Mouse (Mus musculus) intestine, embryonic 16.5 days (tissue): ENCODE data around the gene Lrrn4cl. TPM values are rescaled to one million over a fixed set of nuclear protein-coding genes. Genes with fewer than 3 reads are reported as not detected.
"Not testable (repeated sequence)": the region's sequence is repeated elsewhere in the genome, so short reads cannot be mapped to it uniquely, and the experiment has no call there.

Experiments
- ATAC-seq: fragments of 200-750 bp; cut with Nextera tagmentation; 2 replicates; pipeline ENCODE4 v1.8.0; 2017; ENCODE audit warnings: moderate TSS enrichment, moderate library complexity
- H3K27ac ChIP-seq: fragments of 300-500 bp; sonication (generic); 2 replicates; pipeline ENCODE4 v1.5.1; 2014; ENCODE audit warnings: mild to moderate bottlenecking, low read length
- H3K27me3 ChIP-seq: fragments of 300-500 bp; sonication (generic); replicated peaks from 2 replicates; pipeline ENCODE4 v1.6.1; 2014; ENCODE audit warnings: low read length, control low read depth, mixed read lengths; ENCODE audit not compliant: control insufficient read depth, insufficient read depth
- H3K36me3 ChIP-seq: fragments of 300-500 bp; sonication (generic); 2 replicates; pipeline ENCODE4 v1.6.1; 2014; ENCODE audit warnings: low read length, control low read depth; ENCODE audit not compliant: control insufficient read depth, insufficient read depth
- H3K4me1 ChIP-seq: fragments of 300-500 bp; sonication (generic); 2 replicates; pipeline ENCODE4 v1.6.1; 2014; ENCODE audit warnings: low read length, control low read depth, mixed read lengths; ENCODE audit not compliant: control insufficient read depth, insufficient read depth
- H3K4me2 ChIP-seq: fragments of 300-500 bp; sonication (generic); 2 replicates; pipeline ENCODE4 v1.6.1; 2014; ENCODE audit warnings: low read depth, low read length, control low read depth
- H3K4me3 ChIP-seq: fragments of 300-500 bp; sonication (generic); 2 replicates; pipeline ENCODE4 v1.5.1; 2014; ENCODE audit warnings: mild to moderate bottlenecking, low read length
- H3K9ac ChIP-seq: fragments of 300-500 bp; sonication (generic); 2 replicates; pipeline ENCODE4 v1.6.1; 2014; ENCODE audit warnings: low read depth, low read length
- H3K9me3 ChIP-seq: fragments of 300-500 bp; sonication (generic); 2 replicates; pipeline ENCODE4 v1.6.1; 2016; ENCODE audit warnings: low read length, control low read depth; ENCODE audit not compliant: control insufficient read depth
- WGBS: fragments of 180-500 bp; shearing (Covaris S2); extraction: QIAGEN DNeasy Blood & Tissue Kit; methylation state at CpG from one replicate; pipeline ENCODE4 v1.1.7; 2014; 5-methylcytosine and 5-hydroxymethylcytosine counted together
- polyA plus RNA-seq: library from polyadenylated mRNA; unstranded; fragments of >200 nt; fragmentation: Nextera tagmentation; extraction: Ambion mirVana; gene quantifications from 2 replicates; pipeline ENCODE4 v1.2.1, GENCODE M21; 2015

Lrrn4cl gene
- polyA plus RNA-seq, 1 experiment from 2014 or later: 1.7 TPM

DNA sequence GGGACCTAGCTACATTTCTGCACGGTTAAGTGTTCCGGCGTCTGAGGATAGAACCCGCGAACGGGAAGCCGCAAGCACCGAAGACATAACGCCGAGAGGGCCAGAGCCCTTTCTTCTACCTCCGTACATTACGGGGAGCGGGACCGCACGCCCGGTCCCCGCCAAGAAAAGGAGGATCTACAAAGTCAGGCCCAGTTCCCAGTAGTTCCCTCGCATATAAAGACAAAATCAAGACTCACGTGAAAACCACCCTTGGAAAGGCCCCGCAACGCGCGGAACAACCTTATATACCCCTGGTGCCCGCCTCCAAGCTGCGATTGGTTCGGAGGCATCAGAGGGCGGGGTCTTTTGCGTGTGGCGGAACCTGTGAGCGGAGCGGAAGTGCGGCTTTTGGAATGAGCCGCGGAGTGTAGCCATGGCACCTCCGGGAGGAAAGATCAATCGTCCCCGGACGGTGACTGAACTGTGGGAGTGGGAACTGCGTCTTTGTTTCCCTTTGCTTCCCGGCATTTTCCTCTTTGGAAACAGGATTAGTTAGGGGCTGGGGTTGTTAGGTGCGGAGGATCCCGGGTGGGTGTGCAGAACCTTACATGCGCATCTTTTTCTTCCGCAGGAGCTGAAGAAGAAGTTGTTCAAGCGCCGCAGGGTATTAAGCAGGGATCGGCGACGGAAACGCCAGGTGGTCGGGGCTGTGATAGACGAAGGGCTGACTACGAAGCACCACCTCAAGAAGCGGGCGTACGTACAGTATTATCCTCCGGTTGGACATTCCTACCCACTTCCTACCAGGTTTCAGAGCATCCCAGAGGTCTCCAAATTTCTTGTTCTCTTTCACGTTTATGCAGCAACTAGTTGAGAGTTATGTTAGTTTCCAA is 38.2 kb downstream of the Lrrn4cl start, which contains the start of the genes 1810009A15Rik and Gm49416:
Gene 1810009A15Rik (plus strand): TSS at position 343 of the 875 bp plus-strand sequence.
Gene Gm49416 (plus strand): TSS at position 416 of the 875 bp plus-strand sequence.
- under 1% methylated on average over 58 of the region's 58 CpGs for WGBS
- H3K9ac ChIP-seq: peak within 1 kb of the TSS; percentile 81
- H3K4me2 ChIP-seq: peak within 1 kb of the TSS; percentile 75
- H3K27me3 ChIP-seq: no peaks in the 10 kb centered on the region
- peak within 1 kb of the TSS; percentile 70 for H3K4me3 ChIP-seq
- peak; percentile 94 for ATAC-seq
- peaks cover 4% of the 10 kb centered on the region for H3K36me3 ChIP-seq
- no peaks in the 10 kb centered on the region for H3K9me3 ChIP-seq
- peaks cover 10% of the 10 kb centered on the region; the same call in 1 of the 2 replicates for H3K4me1 ChIP-seq
- peak within 1 kb of the TSS; percentile 89 for H3K27ac ChIP-seq

DNA sequence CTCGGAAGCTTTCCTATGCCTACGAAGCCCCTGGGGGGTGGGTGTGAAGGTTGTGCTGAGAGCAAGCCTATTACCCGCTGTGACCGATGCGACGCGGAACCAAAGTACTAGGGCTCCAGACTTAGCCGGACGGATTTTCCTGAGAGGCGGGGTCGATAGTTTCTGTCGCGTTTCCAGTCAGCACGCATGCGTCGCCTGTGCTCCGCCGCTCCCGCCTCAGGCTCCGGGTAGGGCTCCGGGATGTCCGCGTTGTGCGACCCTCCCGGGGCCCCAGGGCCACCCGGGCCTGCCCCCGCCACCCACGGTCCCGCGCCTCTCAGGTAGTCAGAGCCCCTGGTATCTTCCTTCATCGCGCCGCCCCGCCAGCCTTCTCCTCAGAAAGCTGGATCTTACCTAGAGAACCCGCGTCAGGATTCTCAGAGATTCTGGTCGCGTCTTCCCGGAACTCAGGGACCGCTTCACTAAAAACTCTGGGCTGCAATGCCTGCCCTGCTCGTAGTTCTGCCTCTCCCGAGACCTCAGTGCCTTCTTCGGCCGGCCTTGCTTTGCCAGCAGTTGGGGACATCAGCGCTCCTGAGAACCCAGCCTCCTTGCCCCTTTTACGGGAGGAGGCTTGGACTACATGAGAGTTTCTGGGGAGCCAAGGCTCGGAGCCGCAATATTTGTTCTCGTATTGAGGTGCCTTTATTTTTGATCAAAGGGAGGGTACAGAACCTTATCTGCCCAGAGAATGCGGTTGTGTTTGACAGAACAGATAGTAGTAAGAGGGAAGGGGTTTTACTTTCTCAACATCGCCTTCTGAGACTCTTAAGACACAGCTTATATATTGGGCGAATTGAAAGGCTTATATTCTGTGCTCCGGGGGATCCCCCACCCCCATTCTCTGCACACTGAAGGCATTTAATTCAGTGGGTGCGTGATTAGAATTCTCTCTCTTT is 42.5 kb downstream of the Lrrn4cl start, which contains the start of gene Ints5:
Gene Ints5 (plus strand): TSS at position 177 of the 938 bp plus-strand sequence.
- H3K36me3 ChIP-seq: peaks cover 7% of the 10 kb centered on the region
- H3K27me3 ChIP-seq: no peaks in the 10 kb centered on the region
- 3% methylated on average over 54 of the region's 54 CpGs for WGBS
- H3K27ac ChIP-seq: peak within 1 kb of the TSS; percentile 89
- H3K4me2 ChIP-seq: peak within 1 kb of the TSS; percentile 60
- H3K9ac ChIP-seq: peak within 1 kb of the TSS; percentile 98
- peaks cover 19% of the 10 kb centered on the region for H3K4me1 ChIP-seq
- no peaks in the 10 kb centered on the region for H3K9me3 ChIP-seq
- peak within 1 kb of the TSS; percentile 95 for H3K4me3 ChIP-seq
- peak; percentile 49 for ATAC-seq

GRCm38 (mm10) chr19:8895397-8895960 is 44.9 kb downstream of the Lrrn4cl start:
- Histone ChIP-seq H3K4me3 (no peak overlapping the region), H3K9me3 (no peaks in the 10 kb centered on the region), H3K36me3 (peaks cover 5% of the 10 kb centered on the region), H3K4me2 (no peak overlapping the region), H3K27ac (no peak overlapping the region), H3K4me1 (peaks cover 26% of the 10 kb centered on the region), H3K27me3 (no peaks in the 10 kb centered on the region), H3K9ac (0 out of 2 replicates have a peak overlapping the region, but pooled peaks have one; percentile 11)
- ATAC-seq: no peak
- WGBS: 89% methylated on average over 9 of the region's 9 CpGs

DNA sequence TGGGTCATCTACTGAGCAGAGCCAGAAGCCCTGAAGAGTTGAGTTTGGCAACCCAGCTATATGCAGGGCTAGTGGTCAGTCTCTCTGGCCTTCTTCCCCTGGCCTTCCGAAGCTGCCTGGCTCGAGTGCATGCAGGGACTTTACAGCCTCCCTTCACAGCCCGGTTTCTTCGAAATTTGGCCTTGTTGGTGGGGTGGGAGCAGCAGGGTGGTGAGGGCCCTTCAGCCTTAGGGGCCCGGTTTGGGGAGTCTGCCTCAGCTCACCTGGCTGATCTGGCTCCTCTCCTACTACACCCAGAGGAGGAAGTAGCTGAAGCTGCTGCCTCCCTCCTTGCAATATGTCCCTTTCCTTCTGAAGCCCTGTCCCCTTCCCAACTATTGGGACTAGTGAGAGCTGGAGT is 45.7 kb downstream of the Lrrn4cl start:
- not testable (repeated sequence) for H3K9me3 ChIP-seq, H3K36me3 ChIP-seq, ATAC-seq, H3K27me3 ChIP-seq, H3K4me3 ChIP-seq, H3K4me2 ChIP-seq
- H3K4me1 ChIP-seq: peaks cover 26% of the 10 kb centered on the region
- 0 out of 2 replicates have a peak overlapping the region, but pooled peaks have one; percentile 23 for H3K27ac ChIP-seq
- 75% methylated on average over 5 of the region's 5 CpGs for WGBS
- H3K9ac ChIP-seq: 0 out of 2 replicates have a peak overlapping the region, but pooled peaks have one; percentile 11

GRCm38 (mm10) chr19:8897211-8897864 is 46.8 kb downstream of the Lrrn4cl start:
- Histone ChIP-seq H3K9ac (peak overlapping the region; percentile 58), H3K4me3 (peak overlapping the region; percentile 78), H3K4me1 (peaks cover 24% of the 10 kb centered on the region), H3K27ac (peak overlapping the region; percentile 88), H3K4me2 (peak overlapping the region; percentile 57)
- not testable (repeated sequence) for H3K9me3 ChIP-seq, H3K36me3 ChIP-seq, H3K27me3 ChIP-seq
- peak; percentile 58 for ATAC-seq
- 20% methylated on average over 21 of the region's 21 CpGs for WGBS

DNA sequence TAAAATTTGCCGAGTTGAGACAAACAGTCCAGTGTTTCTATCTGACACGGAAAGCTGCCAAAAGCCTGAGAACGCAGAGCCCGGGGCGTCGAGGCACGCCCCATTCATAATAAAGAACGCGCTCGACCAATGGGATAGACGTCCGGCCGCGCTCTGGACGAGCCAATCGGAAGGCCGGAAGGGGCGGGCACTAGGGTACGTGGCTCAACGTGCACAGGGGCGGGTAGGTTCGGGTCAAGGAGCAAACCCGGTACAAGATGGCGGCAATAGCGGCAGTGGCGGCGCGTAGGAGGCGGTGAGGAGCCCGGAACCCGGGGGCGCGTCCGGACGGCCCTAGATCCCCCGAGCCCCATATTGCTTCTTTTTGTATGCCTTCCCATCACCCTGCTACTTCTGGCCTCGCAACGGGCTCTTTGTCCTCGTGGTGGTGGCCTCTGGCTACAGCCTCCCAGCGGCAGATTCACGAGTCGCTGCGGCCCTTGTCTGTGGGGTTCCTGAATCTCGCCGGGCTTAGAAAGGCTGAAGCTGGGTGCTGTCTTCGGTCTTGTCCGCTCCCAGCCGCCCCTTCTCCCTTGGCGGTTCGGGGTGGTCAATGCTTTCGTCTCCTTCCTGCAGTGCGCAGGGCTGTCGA is 47.4 kb downstream of the Lrrn4cl start, which contains the start of gene Ganab:
Gene Ganab (plus strand): TSS at position 207 of the 631 bp plus-strand sequence.
- H3K27me3 ChIP-seq: no peaks in the 10 kb centered on the region
- H3K9me3 ChIP-seq: no peaks in the 10 kb centered on the region
- peak within 1 kb of the TSS; percentile 78 for H3K4me3 ChIP-seq
- peak; percentile 99 for ATAC-seq
- peak within 1 kb of the TSS; percentile 89 for H3K9ac ChIP-seq
- peaks cover 21% of the 10 kb centered on the region for H3K4me1 ChIP-seq
- peaks cover 7% of the 10 kb centered on the region; the same call in 1 of the 2 replicates for H3K36me3 ChIP-seq
- under 1% methylated on average over 53 of the region's 53 CpGs for WGBS
- H3K4me2 ChIP-seq: peak within 1 kb of the TSS; percentile 77
- peak within 1 kb of the TSS; percentile 88 for H3K27ac ChIP-seq

GRCm38 (mm10) chr19:8898576-8898975 is 48.0 kb downstream of the Lrrn4cl start:
- H3K4me1 ChIP-seq: peaks cover 21% of the 10 kb centered on the region
- H3K27me3 ChIP-seq: no peaks in the 10 kb centered on the region
- H3K9me3 ChIP-seq: no peaks in the 10 kb centered on the region
- peak overlapping the region; percentile 77 for H3K4me2 ChIP-seq
- 4% methylated on average over 13 of the region's 13 CpGs for WGBS
- H3K36me3 ChIP-seq: peaks cover 11% of the 10 kb centered on the region; the same call in 1 of the 2 replicates
- H3K9ac ChIP-seq: peak overlapping the region; percentile 89
- peak overlapping the region; percentile 71 for H3K27ac ChIP-seq
- H3K4me3 ChIP-seq: peak overlapping the region; percentile 78
- ATAC-seq: no peak

DNA sequence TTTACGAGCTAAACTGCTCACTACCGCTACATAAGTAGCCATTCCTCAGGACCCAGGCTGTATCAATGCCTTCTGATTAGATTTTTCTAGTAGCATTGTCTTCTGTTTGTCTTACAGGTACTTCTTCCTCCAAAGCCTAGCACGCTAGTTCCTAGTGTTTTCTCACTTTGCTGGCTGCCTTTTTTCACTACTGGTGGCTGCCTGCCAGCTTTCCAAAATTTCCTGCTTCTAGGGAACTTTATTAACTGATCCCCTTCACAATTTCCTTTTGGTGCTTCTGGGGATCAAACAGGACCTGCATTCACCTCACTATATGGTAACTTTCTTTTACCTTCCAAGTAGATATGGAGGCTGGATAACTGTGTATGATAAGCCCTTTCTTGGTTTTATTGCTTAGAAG is 48.5 kb downstream of the Lrrn4cl start:
- Histone ChIP-seq H3K27ac (no peak overlapping the region), H3K27me3 (no peaks in the 10 kb centered on the region), H3K4me3 (peak overlapping the region; percentile 78), H3K4me1 (peaks cover 21% of the 10 kb centered on the region), H3K9me3 (no peaks in the 10 kb centered on the region), H3K4me2 (peak overlapping the region; percentile 77), H3K36me3 (peaks cover 11% of the 10 kb centered on the region; the same call in 1 of the 2 replicates), H3K9ac (peak overlapping the region; percentile 89)
- no peak for ATAC-seq
- WGBS: 36% methylated on average over 3 of the region's 3 CpGs
